In genomic region chr8:58912196-58912839, GRCm38 (mm10) we compare ENCODE assay signal across 8 mouse cellular contexts. TPM values are rescaled to one million over a fixed set of nuclear protein-coding genes. Genes with fewer than 3 reads are reported as not detected.
DNase-seq lines count a peak whose midpoint lies in the region; ATAC-seq lines count a peak whose summit lies in the region.

Gene Galntl6, minus strand, starts transcription at chr8:58912640.

- under 1% methylated on average over 37 of the region's 37 CpGs for WGBS in kidney, embryonic 15.5 days
- WGBS in neural tube, embryonic 11.5 days = 1% methylated on average over 37 of the region's 37 CpGs

- H3K27me3 ChIP-seq in kidney, embryonic 15.5 days = peaks cover 24% of the 10 kb centered on the region
- no peaks in the 10 kb centered on the region for H3K27me3 ChIP-seq in neural tube, embryonic 11.5 days (ENCODE audit: control insufficient read depth, insufficient read depth, low read length)

- H3K36me3 ChIP-seq in kidney, embryonic 15.5 days = no peaks in the 10 kb centered on the region
- no peaks in the 10 kb centered on the region for H3K36me3 ChIP-seq in neural tube, embryonic 11.5 days (ENCODE audit: control insufficient read depth, insufficient read depth, low read length)

- peak; percentile 76 for ATAC-seq in kidney, embryonic 15.5 days (replicated peaks; ENCODE audit: low FRiP score)
- ATAC-seq in neural tube, embryonic 11.5 days (ENCODE audit: insufficient read depth, low FRiP score, low TSS enrichment) = peak; percentile 61

- DNase-seq in kidney, adult 9 months = no peak
- peak; percentile 61 to 65 for DNase-seq in cerebellum, postnatal 14 days
- DNase-seq in frontal cortex, postnatal 36 days (ENCODE audit: low spot score in 2 of 2) = peak; percentile 63 to 71
- DNase-seq in left cerebral cortex, postnatal 14 days (ENCODE audit: low spot score in 2 of 2) = peak; percentile 28 to 54
- DNase-seq in neural tube, embryonic 11.5 days (ENCODE audit: low spot score) = peak; percentile 55
- DNase-seq in thymus, postnatal 10 days (ENCODE audit: low spot score in 2 of 2) = no peak
- DNase-seq in adrenal gland, adult 8-10 months = no peak

- peak within 1 kb of the TSS; percentile 97 for H3K4me2 ChIP-seq in kidney, embryonic 15.5 days
- peak within 1 kb of the TSS; percentile 93 for H3K4me2 ChIP-seq in neural tube, embryonic 11.5 days (ENCODE audit: low read depth)

- H3K9me3 ChIP-seq in kidney, embryonic 15.5 days (replicated peaks) = no peaks in the 10 kb centered on the region
- no peaks in the 10 kb centered on the region for H3K9me3 ChIP-seq in neural tube, embryonic 11.5 days (ENCODE audit: control insufficient read depth, low read length)

- H3K4me1 ChIP-seq in kidney, embryonic 15.5 days = peaks cover 16% of the 10 kb centered on the region
- H3K4me1 ChIP-seq in neural tube, embryonic 11.5 days (ENCODE audit: control insufficient read depth, insufficient read depth, low read length) = 0 out of 2 replicates have a peak, but pooled peaks cover 4% of the 10 kb centered on the region

- H3K27ac ChIP-seq in kidney, embryonic 15.5 days = peak within 1 kb of the TSS; percentile 18; the same call in 1 of the 2 replicates
- H3K27ac ChIP-seq in neural tube, embryonic 11.5 days (ENCODE audit: low read depth, low read length) = 0 out of 2 replicates have a peak within 1 kb of the TSS, but pooled peaks have one; percentile 4

- intact Hi-C loops in left cerebral cortex, postnatal 14 days (cut with DNase I) = no loop called here

- H3K4me3 ChIP-seq in kidney, embryonic 15.5 days (replicated peaks) = peak within 1 kb of the TSS; percentile 61
- H3K4me3 ChIP-seq in neural tube, embryonic 11.5 days (ENCODE audit: low read depth, low read length) = peak within 1 kb of the TSS; percentile 61

- peak within 1 kb of the TSS; percentile 44 for H3K9ac ChIP-seq in kidney, embryonic 15.5 days
- H3K9ac ChIP-seq in neural tube, embryonic 11.5 days (ENCODE audit: low read length) = peak within 1 kb of the TSS; percentile 64

RNA-seq across cellular contexts. Expression of gene Galntl6, which starts in this region (rescaled TPM):
- 1.5 and 1.7 TPM in 2 replicates for polyA plus RNA-seq in kidney, embryonic 15.5 days (2015; fragmentation: Nextera tagmentation; extraction: Ambion mirVana)
- total RNA-seq in left cerebral cortex, postnatal 14 days (2021) = 10 to 100 TPM; 41.2 to 42.4 TPM
- 2.8 and 3.3 TPM in 2 replicates for polyA plus RNA-seq in neural tube, embryonic 11.5 days (2014; fragmentation: Nextera tagmentation; extraction: Ambion mirVana)
- under 1 TPM in 3 of 4 experiments, not detected in 1; 0.23 to 0.78 (median 0.28) TPM for total RNA-seq in adrenal gland, adult 8-10 months (2022)

Comparison
In these comparisons a context has a peak if more than half of its experiments do, and no peak if none do; other contexts are left out.
1. RNA of gene Galntl6 (total RNA-seq): 41.2 to 42.4 TPM in left cerebral cortex, postnatal 14 days; 0.23 to 0.78 TPM in adrenal gland, adult 8-10 months; every median in the first group is over 10 times any median in the second.
2. DNase-seq: peak in cerebellum, postnatal 14 days (2 of 2), frontal cortex, postnatal 36 days (2 of 2), left cerebral cortex, postnatal 14 days (2 of 2) and neural tube, embryonic 11.5 days (single experiment); none in kidney, adult 9 months (single experiment), thymus, postnatal 10 days (0 of 2) and adrenal gland, adult 8-10 months (single experiment).